Mouse (Mus musculus) lung, adult 2 months (tissue): ENCODE measurements around the gene Tnrc6c.

Experiments used
- CTCF ChIP-seq: fragments of 200-500 bp; IDR thresholded peaks from 2 replicates; pipeline ENCODE4 v1.5.1; 2011; ENCODE audit warnings: mild to moderate bottlenecking, low read length, control low read depth; ENCODE audit not compliant: insufficient read depth
- POLR2A ChIP-seq: fragments of 200-500 bp; IDR thresholded peaks from 2 replicates; pipeline ENCODE4 v1.6.1; 2011; ENCODE audit warnings: low read depth, mild to moderate bottlenecking, control low read depth, low read length, borderline replicate concordance; ENCODE audit errors: extremely low read depth

- TF ChIP-seq CTCF (no peak), POLR2A (no peak)
Observed at GRCm38 (mm10) chr11:117729798-117730489, 75.9 kb downstream of the Tnrc6c start.
